Mouse (Mus musculus): ENCODE results near the gene Slc51b. TPM values are rescaled to one million over a fixed set of nuclear protein-coding genes. Genes with fewer than 3 reads are reported as not detected.

The Slc51b gene
- polyA plus RNA-seq, 1 experiment from 2014 or later: not detected

DNA sequence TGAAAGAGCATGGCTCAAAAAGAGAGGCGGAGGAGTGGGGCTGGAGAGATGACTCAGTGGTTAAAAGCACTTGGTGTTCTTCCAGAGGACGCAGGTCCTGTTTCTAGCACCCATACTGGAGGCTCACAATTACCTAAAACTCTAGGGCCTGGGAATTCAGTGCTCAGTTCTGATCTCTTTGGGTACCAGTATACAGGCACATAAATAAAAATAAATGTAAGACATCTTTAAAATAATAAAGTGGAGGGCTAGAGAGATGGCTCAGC lies 17.6 kb downstream of the Slc51b start:
- Histone ChIP-seq H3K9me3 (ENCODE audit: control insufficient read depth, low read length) (no peaks in the 10 kb centered on the region), H3K4me2 (replicated peaks; ENCODE audit: low read depth, low read length) (no peak overlapping the region), H3K27me3 (ENCODE audit: control insufficient read depth, insufficient read depth, low read length) (no peaks in the 10 kb centered on the region), H3K4me3 (ENCODE audit: low read depth, low read length) (no peak overlapping the region), H3K27ac (ENCODE audit: low read depth, low read length) (no peak overlapping the region), H3K4me1 (replicated peaks; ENCODE audit: control insufficient read depth, insufficient read depth, low read length) (no peaks in the 10 kb centered on the region), H3K36me3 (ENCODE audit: control insufficient read depth, insufficient read depth, low read length) (no peaks in the 10 kb centered on the region), H3K9ac (ENCODE audit: low read depth, low read length) (no peak overlapping the region)
- WGBS: 86% methylated on average over 2 of the region's 2 CpGs
- no peak for DNase-seq (ENCODE audit: low spot score)
- no peak for ATAC-seq (ENCODE audit: low FRiP score)

GRCm38 (mm10) chr9:65404331-65405183 lies 18.2 kb downstream of the Slc51b start:
- WGBS: 81% methylated on average over 15 of the region's 15 CpGs
- no peak overlapping the region for H3K9ac ChIP-seq (ENCODE audit: low read depth, low read length)

DNA sequence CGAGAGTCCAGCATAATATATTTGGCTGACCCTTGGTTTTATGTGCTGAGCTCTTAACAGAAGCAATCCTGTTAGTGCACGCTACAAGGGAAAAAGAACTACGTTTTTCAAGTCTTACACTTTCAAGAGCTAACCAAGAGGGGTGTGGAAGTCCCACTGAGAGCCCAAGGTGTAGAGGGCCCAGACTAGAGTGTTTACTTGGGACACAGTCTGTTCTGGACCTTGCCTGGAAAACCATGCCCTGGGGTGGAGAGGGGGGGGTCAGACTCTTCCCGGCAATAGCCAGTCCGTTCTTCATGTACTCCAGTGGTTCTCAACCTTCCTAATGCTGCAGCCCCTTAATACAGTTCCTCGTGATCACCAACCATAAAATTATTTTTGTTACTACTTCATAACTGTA lies 22.8 kb downstream of the Slc51b start:
- ATAC-seq (ENCODE audit: low FRiP score) (no peak), DNase-seq (ENCODE audit: low spot score) (no peak)
- Histone ChIP-seq H3K27me3 (ENCODE audit: control insufficient read depth, insufficient read depth, low read length) (no peaks in the 10 kb centered on the region), H3K4me2 (replicated peaks; ENCODE audit: low read depth, low read length) (no peak overlapping the region), H3K4me1 (replicated peaks; ENCODE audit: control insufficient read depth, insufficient read depth, low read length) (no peaks in the 10 kb centered on the region), H3K4me3 (ENCODE audit: low read depth, low read length) (no peak overlapping the region), H3K27ac (ENCODE audit: low read depth, low read length) (no peak overlapping the region), H3K9ac (ENCODE audit: low read depth, low read length) (no peak overlapping the region), H3K9me3 (ENCODE audit: control insufficient read depth, low read length) (no peaks in the 10 kb centered on the region), H3K36me3 (ENCODE audit: control insufficient read depth, insufficient read depth, low read length) (no peaks in the 10 kb centered on the region)
- WGBS: 93% methylated on average over 6 of the region's 6 CpGs

More at GRCm38 (mm10) chr9:65404331-65405183, 18.2 kb downstream of the Slc51b start:
- DNase-seq (ENCODE audit: low spot score) (no peak), ATAC-seq (ENCODE audit: low FRiP score) (no peak)
- H3K36me3 ChIP-seq (ENCODE audit: control insufficient read depth, insufficient read depth, low read length): no peaks in the 10 kb centered on the region
- H3K4me3 ChIP-seq (ENCODE audit: low read depth, low read length): no peak overlapping the region
- no peaks in the 10 kb centered on the region for H3K27me3 ChIP-seq (ENCODE audit: control insufficient read depth, insufficient read depth, low read length)
- H3K9me3 ChIP-seq (ENCODE audit: control insufficient read depth, low read length): no peaks in the 10 kb centered on the region
- no peaks in the 10 kb centered on the region for H3K4me1 ChIP-seq (replicated peaks; ENCODE audit: control insufficient read depth, insufficient read depth, low read length)
- H3K27ac ChIP-seq (ENCODE audit: low read depth, low read length): no peak overlapping the region
- no peak overlapping the region for H3K4me2 ChIP-seq (replicated peaks; ENCODE audit: low read depth, low read length)

DNA sequence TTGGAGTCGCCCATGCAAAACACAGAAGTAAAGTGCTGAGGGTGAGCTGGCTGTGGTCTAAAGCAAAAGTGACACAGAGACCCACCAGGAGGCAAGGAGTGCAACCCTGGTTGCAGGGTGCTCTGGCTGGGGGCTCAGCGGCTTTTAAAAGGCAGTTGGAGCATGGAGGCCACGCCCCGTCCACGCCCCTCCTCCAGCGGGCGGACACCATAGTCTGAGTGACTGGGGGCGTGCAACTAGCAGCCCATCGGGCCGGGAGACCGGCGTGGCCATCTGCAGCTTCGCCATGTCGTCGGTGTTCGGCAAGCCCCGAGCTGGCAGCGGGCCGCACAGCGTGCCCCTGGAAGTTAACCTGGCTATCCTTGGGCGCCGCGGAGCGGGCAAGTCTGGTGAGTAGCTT lies 24.5 kb downstream of the Slc51b start, which contains the start of gene Rasl12:
Gene Rasl12, plus strand, starts transcription at position 228 of the 400 bp plus-strand sequence.
- Histone ChIP-seq H3K9ac (ENCODE audit: low read depth, low read length) (peak within 1 kb of the TSS; percentile 68), H3K36me3 (ENCODE audit: control insufficient read depth, insufficient read depth, low read length) (no peaks in the 10 kb centered on the region), H3K4me3 (ENCODE audit: low read depth, low read length) (peak within 1 kb of the TSS; percentile 40), H3K27ac (ENCODE audit: low read depth, low read length) (no peak within 1 kb of the TSS), H3K27me3 (ENCODE audit: control insufficient read depth, insufficient read depth, low read length) (no peaks in the 10 kb centered on the region), H3K9me3 (ENCODE audit: control insufficient read depth, low read length) (no peaks in the 10 kb centered on the region), H3K4me1 (replicated peaks; ENCODE audit: control insufficient read depth, insufficient read depth, low read length) (no peaks in the 10 kb centered on the region), H3K4me2 (replicated peaks; ENCODE audit: low read depth, low read length) (peak within 1 kb of the TSS; percentile 68)
- under 1% methylated on average over 23 of the region's 24 CpGs for WGBS
- DNase-seq (ENCODE audit: low spot score) (peak; percentile 85), ATAC-seq (ENCODE audit: low FRiP score) (peak; percentile 68; the same call in 1 of the 2 replicates)

GRCm38 (mm10) chr9:65394360-65394759 lies 28.4 kb downstream of the Slc51b start:
- Histone ChIP-seq H3K4me3 (ENCODE audit: low read depth, low read length) (no peak overlapping the region), H3K27ac (ENCODE audit: low read depth, low read length) (no peak overlapping the region), H3K36me3 (ENCODE audit: control insufficient read depth, insufficient read depth, low read length) (no peaks in the 10 kb centered on the region), H3K4me2 (replicated peaks; ENCODE audit: low read depth, low read length) (no peak overlapping the region), H3K27me3 (ENCODE audit: control insufficient read depth, insufficient read depth, low read length) (peaks cover 28% of the 10 kb centered on the region), H3K4me1 (replicated peaks; ENCODE audit: control insufficient read depth, insufficient read depth, low read length) (no peaks in the 10 kb centered on the region; the same call in 1 of the 2 replicates), H3K9me3 (ENCODE audit: control insufficient read depth, low read length) (no peaks in the 10 kb centered on the region), H3K9ac (ENCODE audit: low read depth, low read length) (no peak overlapping the region)
- ATAC-seq (ENCODE audit: low FRiP score) (no peak), DNase-seq (ENCODE audit: low spot score) (no peak)
- WGBS: 61% methylated on average over 2 of the region's 2 CpGs

- WGBS: 61% methylated on average over 2 of the region's 2 CpGs
- Histone ChIP-seq H3K36me3 (ENCODE audit: control insufficient read depth, insufficient read depth, low read length) (no peaks in the 10 kb centered on the region), H3K4me3 (ENCODE audit: low read depth, low read length) (no peak overlapping the region), H3K9ac (ENCODE audit: low read depth, low read length) (no peak overlapping the region), H3K9me3 (ENCODE audit: control insufficient read depth, low read length) (no peaks in the 10 kb centered on the region), H3K4me2 (replicated peaks; ENCODE audit: low read depth, low read length) (no peak overlapping the region), H3K27me3 (ENCODE audit: control insufficient read depth, insufficient read depth, low read length) (peaks cover 31% of the 10 kb centered on the region), H3K4me1 (replicated peaks; ENCODE audit: control insufficient read depth, insufficient read depth, low read length) (no peaks in the 10 kb centered on the region; the same call in 1 of the 2 replicates), H3K27ac (ENCODE audit: low read depth, low read length) (no peak overlapping the region)
- ATAC-seq (ENCODE audit: low FRiP score) (no peak), DNase-seq (ENCODE audit: low spot score) (no peak)
Observed at GRCm38 (mm10) chr9:65393606-65394005, 29.1 kb downstream of the Slc51b start.

- peak; percentile 82 for DNase-seq (ENCODE audit: low spot score)
- Histone ChIP-seq H3K9ac (ENCODE audit: low read depth, low read length) (no peak overlapping the region), H3K27me3 (ENCODE audit: control insufficient read depth, insufficient read depth, low read length) (peaks cover 31% of the 10 kb centered on the region), H3K4me3 (ENCODE audit: low read depth, low read length) (no peak overlapping the region), H3K27ac (ENCODE audit: low read depth, low read length) (no peak overlapping the region), H3K36me3 (ENCODE audit: control insufficient read depth, insufficient read depth, low read length) (no peaks in the 10 kb centered on the region), H3K4me2 (replicated peaks; ENCODE audit: low read depth, low read length) (no peak overlapping the region), H3K9me3 (ENCODE audit: control insufficient read depth, low read length) (no peaks in the 10 kb centered on the region), H3K4me1 (replicated peaks; ENCODE audit: control insufficient read depth, insufficient read depth, low read length) (no peaks in the 10 kb centered on the region; the same call in 1 of the 2 replicates)
- 32% methylated on average over 6 of the region's 6 CpGs for WGBS
- ATAC-seq (ENCODE audit: low FRiP score): no peak
Observed at GRCm38 (mm10) chr9:65392638-65393364, 30.0 kb downstream of the Slc51b start.

GRCm38 (mm10) chr9:65391613-65391964 lies 31.2 kb downstream of the Slc51b start, which contains the start of gene Kbtbd13:
Gene Kbtbd13 (minus strand): TSS chr9:65391652.
- Histone ChIP-seq H3K9me3 (ENCODE audit: control insufficient read depth, low read length) (no peaks in the 10 kb centered on the region), H3K4me3 (ENCODE audit: low read depth, low read length) (peak within 1 kb of the TSS; percentile 37), H3K36me3 (ENCODE audit: control insufficient read depth, insufficient read depth, low read length) (no peaks in the 10 kb centered on the region), H3K4me1 (replicated peaks; ENCODE audit: control insufficient read depth, insufficient read depth, low read length) (no peaks in the 10 kb centered on the region; the same call in 1 of the 2 replicates), H3K9ac (ENCODE audit: low read depth, low read length) (0 out of 2 replicates have a peak within 1 kb of the TSS, but pooled peaks have one; percentile 23), H3K4me2 (replicated peaks; ENCODE audit: low read depth, low read length) (peak within 1 kb of the TSS; percentile 47), H3K27me3 (ENCODE audit: control insufficient read depth, insufficient read depth, low read length) (peaks cover 31% of the 10 kb centered on the region), H3K27ac (ENCODE audit: low read depth, low read length) (no peak within 1 kb of the TSS)
- 40% methylated on average over 8 of the region's 8 CpGs for WGBS
- DNase-seq (ENCODE audit: low spot score) (no peak), ATAC-seq (ENCODE audit: low FRiP score) (no peak)

All from hindbrain, embryonic 11.5 days (tissue).